Mouse (Mus musculus) adrenal gland, adult 2 months (tissue): ENCODE measurements around the gene Haus4. TPM values are rescaled to one million over a fixed set of nuclear protein-coding genes. Genes with fewer than 3 reads are reported as not detected.

Experiments used
- DNase-seq: peaks from one replicate; pipeline ENCODE4 v3.0.0; 2021
- long read RNA-seq: library from polyadenylated mRNA; stranded (forward); transcript quantifications from one replicate; pipeline ENCODE4 v2.0.0, GENCODE M21; 2021
- polyA plus RNA-seq: library from polyadenylated mRNA; depleted of rRNA; stranded (reverse); fragments of >200 nt; gene quantifications from 2 replicates; pipeline ENCODE4 v1.2.3, GENCODE M21; 2012; rRNA removed
- total RNA-seq, 2 experiments: library from RNA; stranded (reverse); gene quantifications; 2 replicates each; pipeline ENCODE4 v1.2.3; 2021

The Haus4 gene
- 10 to 100 TPM; 13.9 to 26.6 TPM for total RNA-seq
- 20.4 and 21.0 TPM in 2 replicates for polyA plus RNA-seq
- long read RNA-seq, transcript Haus4-201 (10 exons, 1,587 nt): major isoform, 21 of 28 reads
- long read RNA-seq, partial matches to known transcripts: 1 of 28 reads
- long read RNA-seq, other reads (novel, unspliced or antisense): 6 of 28 reads

- DNase-seq: peak; percentile 94
Measured at GRCm38 (mm10) chr14:54553975-54554769, at the start of gene Haus4. Gene Haus4, minus strand, starts transcription at chr14:54554616.

GRCm38 (mm10) chr14:54603686-54604085 lies 49.3 kb upstream of the Haus4 start:
- no peak for DNase-seq

- DNase-seq: peak; percentile 97
Measured at GRCm38 (mm10) chr14:54603038-54603654, 48.7 kb upstream of the Haus4 start.

- DNase-seq: no peak
Measured at GRCm38 (mm10) chr14:54602613-54603012, 48.2 kb upstream of the Haus4 start.

- DNase-seq: no peak
Measured at GRCm38 (mm10) chr14:54601601-54602000, 47.2 kb upstream of the Haus4 start.

GRCm38 (mm10) chr14:54597084-54597483 lies 42.7 kb upstream of the Haus4 start:
- no peak for DNase-seq

GRCm38 (mm10) chr14:54594631-54595414 lies 40.4 kb upstream of the Haus4 start:
- DNase-seq: no peak

- no peak for DNase-seq
Measured at GRCm38 (mm10) chr14:54594055-54594454, 39.6 kb upstream of the Haus4 start.

- peak; percentile 80 for DNase-seq
Measured at GRCm38 (mm10) chr14:54592319-54592934, 38.0 kb upstream of the Haus4 start.

GRCm38 (mm10) chr14:54591056-54591455 lies 36.6 kb upstream of the Haus4 start:
- DNase-seq: no peak

GRCm38 (mm10) chr14:54583681-54584338 lies 29.4 kb upstream of the Haus4 start:
- peak; percentile 70 for DNase-seq

- no peak for DNase-seq
Measured at GRCm38 (mm10) chr14:54582536-54582935, 28.1 kb upstream of the Haus4 start.

GRCm38 (mm10) chr14:54579638-54580037 lies 25.2 kb upstream of the Haus4 start:
- DNase-seq: no peak

GRCm38 (mm10) chr14:54578063-54578462 lies 23.6 kb upstream of the Haus4 start:
- DNase-seq: peak; percentile 61

- peak; percentile 95 for DNase-seq
Measured at GRCm38 (mm10) chr14:54577089-54577982, 22.9 kb upstream of the Haus4 start, which contains the start of gene Ajuba. Gene Ajuba, minus strand, starts transcription at chr14:54577558.

GRCm38 (mm10) chr14:54576241-54577088 lies 22.0 kb upstream of the Haus4 start:
- peak; percentile 67 for DNase-seq

- peak; percentile 86 for DNase-seq
Measured at GRCm38 (mm10) chr14:54575631-54576030, 21.2 kb upstream of the Haus4 start.

- DNase-seq: no peak
Measured at GRCm38 (mm10) chr14:54575031-54575430, 20.6 kb upstream of the Haus4 start.

GRCm38 (mm10) chr14:54574253-54574652 lies 19.8 kb upstream of the Haus4 start:
- DNase-seq: peak; percentile 25
